Mouse (Mus musculus) bone marrow macrophage, adult 2 months (primary cell): ENCODE results near the gene Olfr1087.

Source experiments
- CTCF ChIP-seq: IDR thresholded peaks from 2 replicates; pipeline ENCODE4 v1.5.1; 2012; ENCODE audit warnings: low read depth, mild to moderate bottlenecking, low read length, moderate library complexity
- POLR2A ChIP-seq: IDR thresholded peaks from 2 replicates; pipeline ENCODE4 v1.6.1; 2012; ENCODE audit warnings: mild to moderate bottlenecking, low read depth, low read length, borderline replicate concordance

GRCm38 (mm10) chr2:86679992-86680391 is 18.2 kb downstream of the Olfr1087 start, which contains the start of gene Olfr1086:
- TF ChIP-seq POLR2A = no peak
- no peak for TF ChIP-seq CTCF
